Mouse (Mus musculus): ENCODE measurements at regions not wholly inside any gene's neighbourhood (a gene's known extent, or its start where the extent isn't known, plus 50 kb on each side); places are given as distances from the start of the nearest gene placed in this dataset.

- Histone ChIP-seq H3K4me2 (replicated peaks; ENCODE audit: low read depth, low read length) (peak overlapping the region; percentile 31), H3K4me3 (ENCODE audit: low read depth, low read length) (peak overlapping the region; percentile 5), H3K9me3 (ENCODE audit: control insufficient read depth, low read depth, low read length) (no peaks in the 10 kb centered on the region), H3K4me1 (ENCODE audit: control insufficient read depth, insufficient read depth, low read length) (0 out of 2 replicates have a peak, but pooled peaks cover 3% of the 10 kb centered on the region), H3K27me3 (ENCODE audit: control insufficient read depth, insufficient read depth, low read length) (0 out of 2 replicates have a peak, but pooled peaks cover 6% of the 10 kb centered on the region), H3K36me3 (ENCODE audit: control insufficient read depth, insufficient read depth, low read length) (no peaks in the 10 kb centered on the region), H3K27ac (ENCODE audit: low read length) (no peak overlapping the region), H3K9ac (replicated peaks; ENCODE audit: low read depth, low read length) (no peak overlapping the region)
- 12% methylated on average over 6 of the region's 6 CpGs for WGBS
- ATAC-seq (ENCODE audit: insufficient number of reproducible peaks, insufficient read depth, low FRiP score, low read depth) = no peak
Observed at GRCm38 (mm10) chr6:73368836-73369141, 100.7 kb downstream of the 4931417E11Rik start.

- no peaks in the 10 kb centered on the region for H3K9me3 ChIP-seq (ENCODE audit: control insufficient read depth, low read depth, low read length)
- no peaks in the 10 kb centered on the region for H3K36me3 ChIP-seq (ENCODE audit: control insufficient read depth, insufficient read depth, low read length)
- H3K4me3 ChIP-seq (ENCODE audit: low read depth, low read length) = peak overlapping the region; percentile 5
- peak overlapping the region; percentile 31 for H3K4me2 ChIP-seq (replicated peaks; ENCODE audit: low read depth, low read length)
- H3K27ac ChIP-seq (ENCODE audit: low read length) = no peak overlapping the region
- WGBS = 8% methylated on average over 21 of the region's 21 CpGs
- no peak overlapping the region for H3K9ac ChIP-seq (replicated peaks; ENCODE audit: low read depth, low read length)
- H3K27me3 ChIP-seq (ENCODE audit: control insufficient read depth, insufficient read depth, low read length) = 0 out of 2 replicates have a peak, but pooled peaks cover 6% of the 10 kb centered on the region
- H3K4me1 ChIP-seq (ENCODE audit: control insufficient read depth, insufficient read depth, low read length) = 0 out of 2 replicates have a peak, but pooled peaks cover 3% of the 10 kb centered on the region
- ATAC-seq (ENCODE audit: insufficient number of reproducible peaks, insufficient read depth, low FRiP score, low read depth) = peak; percentile 29; the same call in 1 of the 2 replicates
Observed at GRCm38 (mm10) chr6:73368047-73368835, 101.2 kb downstream of the 4931417E11Rik start.

- no peak overlapping the region for H3K27ac ChIP-seq (ENCODE audit: low read length)
- no peaks in the 10 kb centered on the region for H3K36me3 ChIP-seq (ENCODE audit: control insufficient read depth, insufficient read depth, low read length)
- peak overlapping the region; percentile 31; the same call in 1 of the 2 replicates for H3K4me2 ChIP-seq (replicated peaks; ENCODE audit: low read depth, low read length)
- no peaks in the 10 kb centered on the region for H3K9me3 ChIP-seq (ENCODE audit: control insufficient read depth, low read depth, low read length)
- 4% methylated on average over 5 of the region's 5 CpGs for WGBS
- peak; percentile 40; the same call in 1 of the 2 replicates for ATAC-seq (ENCODE audit: insufficient number of reproducible peaks, insufficient read depth, low FRiP score, low read depth)
- no peak overlapping the region for H3K4me3 ChIP-seq (ENCODE audit: low read depth, low read length)
- 0 out of 2 replicates have a peak, but pooled peaks cover 6% of the 10 kb centered on the region for H3K27me3 ChIP-seq (ENCODE audit: control insufficient read depth, insufficient read depth, low read length)
- 0 out of 2 replicates have a peak, but pooled peaks cover 3% of the 10 kb centered on the region for H3K4me1 ChIP-seq (ENCODE audit: control insufficient read depth, insufficient read depth, low read length)
- no peak overlapping the region for H3K9ac ChIP-seq (replicated peaks; ENCODE audit: low read depth, low read length)
Observed at GRCm38 (mm10) chr6:73367616-73368015, 101.9 kb downstream of the 4931417E11Rik start.

- no peak overlapping the region for H3K4me3 ChIP-seq (ENCODE audit: low read depth, low read length)
- no peak overlapping the region for H3K27ac ChIP-seq (ENCODE audit: low read length)
- 0 out of 2 replicates have a peak, but pooled peaks cover 3% of the 10 kb centered on the region for H3K4me1 ChIP-seq (ENCODE audit: control insufficient read depth, insufficient read depth, low read length)
- ATAC-seq (ENCODE audit: insufficient number of reproducible peaks, insufficient read depth, low FRiP score, low read depth) = no peak
- no peaks in the 10 kb centered on the region for H3K9me3 ChIP-seq (ENCODE audit: control insufficient read depth, low read depth, low read length)
- no peak overlapping the region for H3K4me2 ChIP-seq (replicated peaks; ENCODE audit: low read depth, low read length)
- no peaks in the 10 kb centered on the region for H3K36me3 ChIP-seq (ENCODE audit: control insufficient read depth, insufficient read depth, low read length)
- H3K27me3 ChIP-seq (ENCODE audit: control insufficient read depth, insufficient read depth, low read length) = 0 out of 2 replicates have a peak, but pooled peaks cover 6% of the 10 kb centered on the region
- no peak overlapping the region for H3K9ac ChIP-seq (replicated peaks; ENCODE audit: low read depth, low read length)
- WGBS = 91% methylated on average over 2 of the region's 2 CpGs
Observed at GRCm38 (mm10) chr6:73366626-73367025, 102.8 kb downstream of the 4931417E11Rik start.

- Histone ChIP-seq H3K27ac (ENCODE audit: low read length) (no peak overlapping the region), H3K36me3 (ENCODE audit: control insufficient read depth, insufficient read depth, low read length) (no peaks in the 10 kb centered on the region), H3K27me3 (ENCODE audit: control insufficient read depth, insufficient read depth, low read length) (0 out of 2 replicates have a peak, but pooled peaks cover 6% of the 10 kb centered on the region), H3K4me3 (ENCODE audit: low read depth, low read length) (no peak overlapping the region), H3K9ac (replicated peaks; ENCODE audit: low read depth, low read length) (no peak overlapping the region), H3K4me1 (ENCODE audit: control insufficient read depth, insufficient read depth, low read length) (0 out of 2 replicates have a peak, but pooled peaks cover 3% of the 10 kb centered on the region), H3K4me2 (replicated peaks; ENCODE audit: low read depth, low read length) (no peak overlapping the region), H3K9me3 (ENCODE audit: control insufficient read depth, low read depth, low read length) (no peaks in the 10 kb centered on the region)
- ATAC-seq (ENCODE audit: insufficient number of reproducible peaks, insufficient read depth, low FRiP score, low read depth) = no peak
- WGBS = 87% methylated on average over 9 of the region's 9 CpGs
Observed at GRCm38 (mm10) chr6:73365306-73365705, 104.2 kb downstream of the 4931417E11Rik start.

- ATAC-seq (ENCODE audit: insufficient number of reproducible peaks, insufficient read depth, low FRiP score, low read depth) = no peak
Observed at GRCm38 (mm10) chr6:73334995-73335394, 86.8 kb downstream of the Suclg1 start.

GRCm38 (mm10) chr6:73329666-73330065, 81.5 kb downstream of the Suclg1 start:
- Histone ChIP-seq H3K4me1 (ENCODE audit: control insufficient read depth, insufficient read depth, low read length) (no peaks in the 10 kb centered on the region), H3K4me2 (replicated peaks; ENCODE audit: low read depth, low read length) (no peak overlapping the region), H3K27me3 (ENCODE audit: control insufficient read depth, insufficient read depth, low read length) (no peaks in the 10 kb centered on the region), H3K9me3 (ENCODE audit: control insufficient read depth, low read depth, low read length) (no peaks in the 10 kb centered on the region), H3K36me3 (ENCODE audit: control insufficient read depth, insufficient read depth, low read length) (no peaks in the 10 kb centered on the region), H3K27ac (ENCODE audit: low read length) (no peak overlapping the region), H3K4me3 (ENCODE audit: low read depth, low read length) (no peak overlapping the region), H3K9ac (replicated peaks; ENCODE audit: low read depth, low read length) (no peak overlapping the region)
- no peak for ATAC-seq (ENCODE audit: insufficient number of reproducible peaks, insufficient read depth, low FRiP score, low read depth)
- WGBS = 82% methylated on average over 11 of the region's 11 CpGs

More at GRCm38 (mm10) chr6:73334995-73335394, 86.8 kb downstream of the Suclg1 start:
- H3K4me3 ChIP-seq (ENCODE audit: low read depth, low read length) = no peak overlapping the region
- WGBS = 66% methylated on average over 6 of the region's 6 CpGs
- no peaks in the 10 kb centered on the region for H3K27me3 ChIP-seq (ENCODE audit: control insufficient read depth, insufficient read depth, low read length)
- H3K9ac ChIP-seq (replicated peaks; ENCODE audit: low read depth, low read length) = no peak overlapping the region
- no peaks in the 10 kb centered on the region for H3K4me1 ChIP-seq (ENCODE audit: control insufficient read depth, insufficient read depth, low read length)
- H3K9me3 ChIP-seq (ENCODE audit: control insufficient read depth, low read depth, low read length) = no peaks in the 10 kb centered on the region
- H3K27ac ChIP-seq (ENCODE audit: low read length) = no peak overlapping the region
- no peaks in the 10 kb centered on the region for H3K36me3 ChIP-seq (ENCODE audit: control insufficient read depth, insufficient read depth, low read length)
- no peak overlapping the region for H3K4me2 ChIP-seq (replicated peaks; ENCODE audit: low read depth, low read length)

All from stomach, embryonic 14.5 days (tissue).